Mouse (Mus musculus) neural tube, embryonic 13.5 days (tissue): ENCODE measurements at regions not wholly inside any gene's neighbourhood (a gene's known extent, or its start where the extent isn't known, plus 50 kb on each side); places are given as distances from the start of the nearest gene placed in this dataset.

Experiments used
- ATAC-seq: fragments of 200-750 bp; cut with Nextera tagmentation; 2 replicates; pipeline ENCODE4 v1.8.0; 2017; ENCODE audit warnings: low read depth, mild to moderate bottlenecking, moderate TSS enrichment, moderate library complexity
- H3K27ac ChIP-seq: fragments of 300-500 bp; sonication (generic); replicated peaks from 2 replicates; pipeline ENCODE4 v1.5.1; 2015; ENCODE audit warnings: moderate library complexity, mild to moderate bottlenecking, inconsistent platforms
- H3K27me3 ChIP-seq: fragments of 300-500 bp; sonication (generic); 2 replicates; pipeline ENCODE4 v1.6.1; 2015; ENCODE audit warnings: mild to moderate bottlenecking, inconsistent platforms
- H3K36me3 ChIP-seq: fragments of 300-500 bp; sonication (generic); 2 replicates; pipeline ENCODE4 v1.6.1; 2015; ENCODE audit warnings: mild to moderate bottlenecking, inconsistent platforms
- H3K4me1 ChIP-seq: fragments of 300-500 bp; sonication (generic); replicated peaks from 2 replicates; pipeline ENCODE4 v1.6.1; 2015; ENCODE audit warnings: inconsistent platforms
- H3K4me2 ChIP-seq: fragments of 300-500 bp; sonication (generic); 2 replicates; pipeline ENCODE4 v1.6.1; 2015; ENCODE audit warnings: inconsistent platforms, mild to moderate bottlenecking, moderate library complexity
- H3K4me3 ChIP-seq: fragments of 300-500 bp; sonication (generic); 2 replicates; pipeline ENCODE4 v1.5.1; 2015; ENCODE audit warnings: mild to moderate bottlenecking, inconsistent platforms
- H3K9ac ChIP-seq: fragments of 300-500 bp; sonication (generic); 2 replicates; pipeline ENCODE4 v1.6.1; 2015; ENCODE audit warnings: moderate library complexity, mild to moderate bottlenecking, inconsistent platforms
- H3K9me3 ChIP-seq: fragments of 300-500 bp; sonication (generic); 2 replicates; pipeline ENCODE4 v1.6.1; 2016; ENCODE audit warnings: inconsistent platforms
- WGBS: fragments of 180-500 bp; shearing (Covaris S2); methylation state at CpG from one replicate; pipeline ENCODE4 v1.1.7; 2015; 5-methylcytosine and 5-hydroxymethylcytosine counted together

GRCm38 (mm10) chrX:12855425-12855824 lies 93.6 kb upstream of the Med14 start:
- ATAC-seq: no peak
- Histone ChIP-seq H3K27me3 (no peaks in the 10 kb centered on the region), H3K4me2 (no peak overlapping the region), H3K27ac (no peak overlapping the region), H3K9ac (no peak overlapping the region), H3K4me3 (no peak overlapping the region), H3K36me3 (no peaks in the 10 kb centered on the region), H3K9me3 (no peaks in the 10 kb centered on the region), H3K4me1 (peaks cover 9% of the 10 kb centered on the region)
- WGBS: 78% methylated on average over 4 of the region's 4 CpGs

GRCm38 (mm10) chrX:12851684-12852083 lies 89.8 kb upstream of the Med14 start:
- Histone ChIP-seq H3K27ac (no peak overlapping the region), H3K9ac (no peak overlapping the region), H3K9me3 (no peaks in the 10 kb centered on the region), H3K4me2 (no peak overlapping the region), H3K27me3 (no peaks in the 10 kb centered on the region), H3K36me3 (no peaks in the 10 kb centered on the region), H3K4me3 (no peak overlapping the region), H3K4me1 (no peaks in the 10 kb centered on the region)
- ATAC-seq: no peak
- 77% methylated on average over 4 of the region's 4 CpGs for WGBS

- 68% methylated on average over 1 of the region's 1 CpGs for WGBS
- no peaks in the 10 kb centered on the region for H3K36me3 ChIP-seq
- H3K27ac ChIP-seq: no peak overlapping the region
- H3K4me2 ChIP-seq: no peak overlapping the region
- H3K9ac ChIP-seq: no peak overlapping the region
- no peaks in the 10 kb centered on the region for H3K9me3 ChIP-seq
- no peak overlapping the region for H3K4me3 ChIP-seq
- ATAC-seq: no peak
- no peaks in the 10 kb centered on the region for H3K27me3 ChIP-seq
- H3K4me1 ChIP-seq: peaks cover 8% of the 10 kb centered on the region; the same call in 1 of the 2 replicates
Observed at GRCm38 (mm10) chrX:12844431-12844830, 82.6 kb upstream of the Med14 start.

GRCm38 (mm10) chrX:12841021-12841325 lies 79.1 kb upstream of the Med14 start:
- Histone ChIP-seq H3K4me3 (0 out of 2 replicates have a peak overlapping the region, but pooled peaks have one; percentile 24), H3K27me3 (no peaks in the 10 kb centered on the region), H3K9ac (peak overlapping the region; percentile 57), H3K36me3 (no peaks in the 10 kb centered on the region), H3K9me3 (no peaks in the 10 kb centered on the region), H3K4me2 (peak overlapping the region; percentile 50), H3K4me1 (peaks cover 18% of the 10 kb centered on the region; the same call in 1 of the 2 replicates), H3K27ac (peak overlapping the region; percentile 95)
- WGBS: 64% methylated on average over 3 of the region's 3 CpGs
- 0 out of 2 replicates have a peak, but pooled peaks have one; percentile 1 for ATAC-seq

GRCm38 (mm10) chrX:12840160-12841020 lies 78.5 kb upstream of the Med14 start:
- peaks cover 18% of the 10 kb centered on the region; the same call in 1 of the 2 replicates for H3K4me1 ChIP-seq
- 11% methylated on average over 25 of the region's 25 CpGs for WGBS
- H3K36me3 ChIP-seq: no peaks in the 10 kb centered on the region
- peak; percentile 96 for ATAC-seq
- H3K9ac ChIP-seq: peak overlapping the region; percentile 57
- H3K27me3 ChIP-seq: no peaks in the 10 kb centered on the region
- peak overlapping the region; percentile 95 for H3K27ac ChIP-seq
- H3K4me2 ChIP-seq: peak overlapping the region; percentile 50
- H3K4me3 ChIP-seq: peak overlapping the region; percentile 24
- no peaks in the 10 kb centered on the region for H3K9me3 ChIP-seq

GRCm38 (mm10) chrX:12839406-12840159 lies 77.7 kb upstream of the Med14 start:
- WGBS: 23% methylated on average over 9 of the region's 11 CpGs
- H3K4me2 ChIP-seq: peak overlapping the region; percentile 50
- no peaks in the 10 kb centered on the region for H3K27me3 ChIP-seq
- H3K9me3 ChIP-seq: no peaks in the 10 kb centered on the region
- H3K4me3 ChIP-seq: peak overlapping the region; percentile 24
- peak overlapping the region; percentile 57 for H3K9ac ChIP-seq
- no peaks in the 10 kb centered on the region for H3K36me3 ChIP-seq
- peak overlapping the region; percentile 95 for H3K27ac ChIP-seq
- peak; percentile 70 for ATAC-seq
- peaks cover 18% of the 10 kb centered on the region; the same call in 1 of the 2 replicates for H3K4me1 ChIP-seq

GRCm38 (mm10) chrX:12837821-12838220 lies 75.9 kb upstream of the Med14 start:
- peaks cover 18% of the 10 kb centered on the region; the same call in 1 of the 2 replicates for H3K4me1 ChIP-seq
- no peaks in the 10 kb centered on the region for H3K27me3 ChIP-seq
- H3K27ac ChIP-seq: no peak overlapping the region
- no peaks in the 10 kb centered on the region for H3K9me3 ChIP-seq
- no peak overlapping the region for H3K9ac ChIP-seq
- WGBS: 45% methylated on average over 1 of the region's 1 CpGs
- no peak overlapping the region for H3K4me3 ChIP-seq
- ATAC-seq: no peak
- no peak overlapping the region for H3K4me2 ChIP-seq
- H3K36me3 ChIP-seq: no peaks in the 10 kb centered on the region

- no peaks in the 10 kb centered on the region for H3K9me3 ChIP-seq
- 66% methylated on average over 4 of the region's 4 CpGs for WGBS
- ATAC-seq: no peak
Observed at GRCm38 (mm10) chrX:12834681-12835080, 72.8 kb upstream of the Med14 start.

GRCm38 (mm10) chrX:12832709-12833108 lies 70.8 kb upstream of the Med14 start:
- 81% methylated on average over 2 of the region's 2 CpGs for WGBS
- Histone ChIP-seq H3K36me3 (no peaks in the 10 kb centered on the region), H3K9me3 (no peaks in the 10 kb centered on the region), H3K9ac (no peak overlapping the region), H3K4me3 (no peak overlapping the region), H3K4me2 (no peak overlapping the region), H3K27ac (no peak overlapping the region), H3K27me3 (no peaks in the 10 kb centered on the region), H3K4me1 (0 out of 2 replicates have a peak, but pooled peaks cover 5% of the 10 kb centered on the region)
- ATAC-seq: no peak

More at GRCm38 (mm10) chrX:12834681-12835080, 72.8 kb upstream of the Med14 start:
- no peaks in the 10 kb centered on the region for H3K36me3 ChIP-seq
- no peak overlapping the region for H3K9ac ChIP-seq
- H3K27me3 ChIP-seq: no peaks in the 10 kb centered on the region
- H3K4me2 ChIP-seq: no peak overlapping the region
- no peak overlapping the region for H3K27ac ChIP-seq
- H3K4me3 ChIP-seq: no peak overlapping the region
- H3K4me1 ChIP-seq: 0 out of 2 replicates have a peak, but pooled peaks cover 11% of the 10 kb centered on the region

- Histone ChIP-seq H3K4me3 (no peak overlapping the region), H3K9ac (no peak overlapping the region), H3K27me3 (no peaks in the 10 kb centered on the region), H3K36me3 (no peaks in the 10 kb centered on the region), H3K4me1 (no peaks in the 10 kb centered on the region), H3K27ac (no peak overlapping the region), H3K9me3 (no peaks in the 10 kb centered on the region), H3K4me2 (no peak overlapping the region)
- no peak for ATAC-seq
- WGBS: 54% methylated on average over 3 of the region's 3 CpGs
Observed at GRCm38 (mm10) chrX:12829165-12829564, 67.3 kb upstream of the Med14 start.

- no peak overlapping the region for H3K4me2 ChIP-seq
- H3K4me3 ChIP-seq: no peak overlapping the region
- H3K27me3 ChIP-seq: no peaks in the 10 kb centered on the region
- H3K9me3 ChIP-seq: no peaks in the 10 kb centered on the region
- H3K36me3 ChIP-seq: no peaks in the 10 kb centered on the region
- WGBS: 78% methylated on average over 4 of the region's 4 CpGs
- no peaks in the 10 kb centered on the region for H3K4me1 ChIP-seq
- no peak overlapping the region for H3K9ac ChIP-seq
- H3K27ac ChIP-seq: no peak overlapping the region
- no peak for ATAC-seq
Observed at GRCm38 (mm10) chrX:12827299-12827872, 65.5 kb upstream of the Med14 start.

- Histone ChIP-seq H3K4me3 (no peak overlapping the region), H3K9ac (no peak overlapping the region), H3K4me1 (no peaks in the 10 kb centered on the region), H3K9me3 (no peaks in the 10 kb centered on the region), H3K4me2 (no peak overlapping the region), H3K36me3 (no peaks in the 10 kb centered on the region), H3K27ac (no peak overlapping the region), H3K27me3 (no peaks in the 10 kb centered on the region)
- WGBS: 86% methylated on average over 4 of the region's 4 CpGs
- no peak for ATAC-seq
Observed at GRCm38 (mm10) chrX:12826646-12827045, 64.8 kb upstream of the Med14 start.
